Mouse (Mus musculus) urinary bladder, postnatal 10 days (tissue): ENCODE data around the gene Krt24.
A peak's percentile ranks its signal among the peaks of the same experiment; 100 is the strongest.
"Not testable (repeated sequence)": the region's sequence is repeated elsewhere in the genome, so short reads cannot be mapped to it uniquely, and the experiment has no call there.

Experiments
- DNase-seq: peaks from one replicate; pipeline ENCODE4 v3.0.0; 2022; ENCODE audit warnings: low spot score

Gene Krt24

GRCm38 (mm10) chr11:99252671-99253070 is 32.4 kb downstream of the Krt24 start:
- DNase-seq: no peak

DNA sequence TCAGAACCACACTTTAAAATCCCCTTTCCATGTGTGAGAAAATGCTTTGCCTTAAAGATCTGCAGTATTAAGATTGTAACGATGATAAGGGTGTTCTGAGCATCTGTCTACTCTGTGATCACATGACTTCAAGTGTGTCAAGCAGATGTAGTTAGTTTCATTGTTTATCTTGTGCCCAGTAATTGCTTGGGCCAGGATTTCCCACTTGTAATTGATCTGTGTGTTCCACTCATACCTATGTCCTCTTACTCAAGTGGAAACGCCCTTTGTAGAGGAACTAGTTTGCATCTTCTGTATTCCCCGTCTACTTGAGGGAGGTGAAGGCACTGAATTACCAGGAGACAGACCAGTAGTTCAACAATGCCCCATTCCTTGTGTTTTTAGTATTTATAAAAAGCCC is 34.4 kb downstream of the Krt24 start:
- DNase-seq: no peak

- DNase-seq: no peak
These were observed 34.8 kb downstream of the Krt24 start for GRCm38 (mm10) chr11:99250241-99250640.

DNA sequence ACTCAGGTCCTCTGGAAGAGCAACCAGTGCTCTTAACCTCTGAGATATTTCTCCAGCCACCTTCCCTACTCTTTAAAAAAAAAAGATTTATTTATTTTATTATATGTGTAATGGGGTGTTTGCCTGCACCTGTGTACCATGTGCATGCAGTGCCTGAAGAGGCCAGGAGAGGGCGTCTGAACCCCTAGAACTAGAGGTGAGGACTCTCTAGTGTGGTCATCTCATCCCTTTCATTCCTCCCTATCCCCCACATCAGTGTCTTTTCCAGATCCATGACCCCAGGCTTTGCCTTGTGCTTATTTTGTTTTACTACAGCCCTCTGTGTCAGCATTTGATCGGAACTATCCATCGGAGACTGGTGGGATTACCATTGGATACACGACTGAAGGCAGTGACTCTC is 35.9 kb downstream of the Krt24 start:
- DNase-seq: no peak

GRCm38 (mm10) chr11:99247916-99248315 is 37.1 kb downstream of the Krt24 start:
- DNase-seq: no peak

GRCm38 (mm10) chr11:99244519-99244918 is 40.5 kb downstream of the Krt24 start:
- DNase-seq: not testable (repeated sequence)

DNA sequence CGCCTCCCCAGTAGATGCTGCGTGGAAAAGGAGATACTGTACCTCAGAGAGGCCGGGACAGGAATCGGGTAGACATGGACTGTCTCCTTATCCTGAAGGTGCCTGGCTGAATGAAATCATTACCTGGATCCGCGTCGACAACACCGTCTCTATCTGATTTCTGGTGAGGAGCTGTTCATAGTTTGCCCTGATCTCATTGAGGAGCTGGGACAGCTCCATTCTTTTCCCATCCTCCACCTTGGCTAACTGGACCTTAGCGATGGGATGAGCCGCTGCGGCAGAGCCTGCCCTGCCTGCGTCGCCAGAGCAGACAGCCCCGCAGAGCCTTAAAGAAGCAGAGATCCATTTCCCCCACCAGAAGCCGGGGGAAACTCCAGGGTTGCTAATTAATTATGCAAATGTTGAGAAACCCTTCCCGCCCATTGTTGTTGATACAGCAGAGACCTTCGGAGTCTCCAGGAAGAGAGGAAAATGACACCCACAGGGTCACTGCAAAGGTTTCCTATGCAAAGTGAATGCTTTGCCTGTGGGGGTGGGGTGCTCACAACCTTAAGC is 41.2 kb downstream of the Krt24 start, which contains the start of gene Krt222:
Krt222 (minus strand) TSS at position 266 of the 555 bp plus-strand sequence.
- no peak for DNase-seq

DNA sequence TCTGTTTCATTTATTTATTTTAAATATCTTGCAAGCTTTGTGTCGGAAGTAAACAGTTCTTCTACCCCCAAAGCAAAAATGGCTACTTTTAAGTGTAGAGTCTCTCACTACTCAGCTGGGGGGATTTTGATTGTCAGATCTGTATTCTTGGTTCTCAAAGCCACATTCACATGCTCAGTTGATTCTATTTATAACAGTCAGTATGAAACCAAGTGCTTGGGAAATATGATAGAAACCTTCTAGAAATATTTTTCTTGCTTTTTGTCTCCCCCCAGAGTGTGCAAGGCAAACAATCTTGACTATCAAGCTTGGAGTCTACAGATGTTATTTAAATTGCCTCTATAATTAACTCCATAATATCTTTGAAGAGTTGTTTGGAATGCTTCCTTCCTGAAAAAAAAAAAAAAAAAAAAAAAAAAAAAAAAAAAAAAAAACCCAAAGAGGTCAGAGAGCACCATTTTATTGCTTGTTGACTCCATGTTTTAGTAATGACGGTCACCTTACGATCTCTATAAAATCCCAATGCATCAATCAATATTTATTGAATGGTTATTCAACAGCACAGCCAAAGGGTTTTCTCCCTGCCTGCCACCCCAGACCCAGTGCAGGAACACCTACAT is 41.8 kb downstream of the Krt24 start:
- DNase-seq: no peak

DNA sequence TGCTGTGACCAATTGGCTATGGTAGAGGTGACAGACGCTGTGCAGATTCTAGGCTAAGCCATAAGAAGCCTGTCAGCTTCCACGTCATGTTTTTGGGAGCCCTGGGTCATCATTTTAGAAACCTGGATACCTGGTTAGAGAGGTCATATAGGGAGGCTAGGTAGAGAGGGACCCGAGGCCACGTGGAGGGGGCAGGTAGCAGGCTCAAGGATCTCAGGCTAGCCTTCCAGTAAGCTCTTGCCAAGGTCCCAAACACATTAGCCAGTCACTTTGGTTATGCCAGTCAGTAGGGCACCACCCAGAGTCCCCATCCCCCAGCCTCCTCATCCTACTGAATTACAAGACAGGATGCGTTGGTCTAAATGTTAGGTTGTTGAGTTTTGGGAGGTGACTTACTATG is 43.0 kb downstream of the Krt24 start:
- DNase-seq: no peak

- no peak for DNase-seq
These were observed 46.6 kb downstream of the Krt24 start for GRCm38 (mm10) chr11:99238468-99238867.

DNA sequence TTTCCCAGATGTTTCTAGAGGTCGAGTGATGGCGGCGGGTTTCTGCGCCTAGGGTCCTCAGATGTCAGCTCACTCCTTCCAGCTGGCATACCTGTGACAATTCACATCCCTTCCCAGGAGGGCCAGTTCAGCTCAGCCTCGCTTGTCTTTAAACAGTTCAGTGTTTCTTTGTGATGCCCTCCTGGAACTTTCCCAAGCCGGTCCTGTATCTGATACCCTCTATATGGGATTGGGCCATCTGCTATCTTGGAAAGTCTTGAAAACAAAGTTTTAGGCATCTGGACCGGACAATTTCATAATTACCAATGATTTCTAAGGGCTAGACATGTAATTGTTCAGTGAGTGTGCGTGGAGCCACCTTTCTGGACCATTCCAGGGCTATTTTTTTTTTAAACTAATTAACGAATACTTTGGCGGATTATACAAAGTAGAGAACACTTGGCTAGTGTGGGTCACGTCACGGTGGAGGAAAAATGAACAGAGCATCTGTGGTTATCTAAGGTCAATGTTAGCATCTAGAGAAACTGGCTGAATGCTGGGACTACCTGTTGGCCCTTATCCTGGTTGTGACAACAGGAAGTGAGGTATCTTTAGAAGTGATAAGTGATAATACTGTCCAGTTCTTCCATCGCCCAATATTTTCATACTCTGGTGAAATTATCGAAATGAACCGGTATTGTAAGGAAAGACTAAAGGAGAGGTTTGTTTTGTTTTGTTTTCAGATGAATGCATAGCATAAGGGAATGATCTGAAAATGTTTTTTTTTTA is 53.8 kb downstream of the Krt24 start:
- no peak for DNase-seq

- DNase-seq: peak; percentile 25
These were observed 54.6 kb downstream of the Krt24 start, which contains the start of gene Smarce1 for GRCm38 (mm10) chr11:99230261-99231048. TSS of gene Smarce1 (minus strand) at chr11:99231017.
